Mouse (Mus musculus): ENCODE data around the gene Scgb1b18.
"Not testable (repeated sequence)": the region's sequence is repeated elsewhere in the genome, so short reads cannot be mapped to it uniquely, and the experiment has no call there.

Gene Scgb1b18

GRCm38 (mm10) chr7:33185268-33185667 lies at the start of gene Scgb1b18:
Scgb1b18 (plus strand) TSS chr7:33185568.
- in situ Hi-C loops (cut with MboI; ENCODE audit: unreplicated experiment in 2 of 2): not testable (repeated sequence)

- in situ Hi-C loops (cut with MboI; ENCODE audit: unreplicated experiment in 2 of 2): not testable (repeated sequence)
Measured at GRCm38 (mm10) chr7:33173764-33174163, 11.6 kb upstream of the Scgb1b18 start, which contains the start of gene Scgb2b18. Scgb2b18 (minus strand) TSS chr7:33173864.

Measured in v-Abl transformed pro-B cells (cell line).